Mouse (Mus musculus) forebrain, postnatal 0 days (tissue): ENCODE results near the gene Nudt15. TPM values are rescaled to one million over a fixed set of nuclear protein-coding genes. Genes with fewer than 3 reads are reported as not detected.

Experiments
- ATAC-seq: fragments of 200-750 bp; cut with Nextera tagmentation; 2 replicates; pipeline ENCODE4 v1.8.0; 2017; ENCODE audit warnings: mild to moderate bottlenecking, moderate library complexity
- DNase-seq: peaks from one replicate; pipeline ENCODE4 v3.0.0-alpha.2; 2015
- H3K27ac ChIP-seq: fragments of 300-500 bp; sonication (generic); 2 replicates; pipeline ENCODE4 v1.5.1; 2014; ENCODE audit warnings: low read depth, mild to moderate bottlenecking, antibody characterized with exemption, low read length, moderate library complexity, mixed read lengths
- H3K27me3 ChIP-seq: fragments of 300-500 bp; sonication (generic); 2 replicates; pipeline ENCODE4 v1.6.1; 2014; ENCODE audit warnings: mild to moderate bottlenecking, low read length, mixed read lengths; ENCODE audit not compliant: insufficient read depth
- H3K36me3 ChIP-seq: fragments of 300-500 bp; sonication (generic); 2 replicates; pipeline ENCODE4 v1.6.1; 2014; ENCODE audit warnings: mild to moderate bottlenecking, moderate library complexity; ENCODE audit not compliant: insufficient read depth
- H3K4me1 ChIP-seq: fragments of 300-500 bp; sonication (generic); 2 replicates; pipeline ENCODE4 v1.6.1; 2014; ENCODE audit warnings: antibody characterized with exemption; ENCODE audit not compliant: insufficient read depth
- H3K4me2 ChIP-seq: fragments of 300-500 bp; sonication (generic); 2 replicates; pipeline ENCODE4 v1.6.1; 2014; ENCODE audit warnings: low read depth, mild to moderate bottlenecking, moderate library complexity
- H3K4me3 ChIP-seq: fragments of 300-500 bp; sonication (generic); 2 replicates; pipeline ENCODE4 v1.5.1; 2014; ENCODE audit warnings: low read depth, low read length, mixed read lengths
- H3K9ac ChIP-seq: fragments of 300-500 bp; sonication (generic); 2 replicates; pipeline ENCODE4 v1.6.1; 2014; ENCODE audit warnings: mild to moderate bottlenecking
- H3K9me3 ChIP-seq: fragments of 300-500 bp; sonication (generic); 2 replicates; pipeline ENCODE4 v1.6.1; 2016; ENCODE audit warnings: low read length
- CTCF ChIP-seq: sonication (generic); IDR thresholded peaks from 2 replicates; pipeline ENCODE4 v1.5.1; 2016; ENCODE audit warnings: antibody characterized with exemption, control low read depth, low read depth
- WGBS: fragments of 180-500 bp; shearing (Covaris S2); extraction: QIAGEN DNeasy Blood & Tissue Kit; methylation state at CpG from one replicate; pipeline ENCODE4 v1.1.7; 2014; 5-methylcytosine and 5-hydroxymethylcytosine counted together
- polyA plus RNA-seq: library from polyadenylated mRNA; unstranded; fragments of >200 nt; fragmentation: Nextera tagmentation; extraction: Ambion mirVana; gene quantifications from 2 replicates; pipeline ENCODE4 v1.2.1, GENCODE M21; 2015
- total RNA-seq: library from RNA; depleted of rRNA; stranded (reverse); fragments of >200 nt; gene quantifications from 2 replicates; pipeline ENCODE4 v1.2.3, GENCODE M21; 2014

The Nudt15 gene
- total and polyA plus RNA-seq, 2 experiments from 2014 or later, result 8.5 to 9.4 TPM

DNA sequence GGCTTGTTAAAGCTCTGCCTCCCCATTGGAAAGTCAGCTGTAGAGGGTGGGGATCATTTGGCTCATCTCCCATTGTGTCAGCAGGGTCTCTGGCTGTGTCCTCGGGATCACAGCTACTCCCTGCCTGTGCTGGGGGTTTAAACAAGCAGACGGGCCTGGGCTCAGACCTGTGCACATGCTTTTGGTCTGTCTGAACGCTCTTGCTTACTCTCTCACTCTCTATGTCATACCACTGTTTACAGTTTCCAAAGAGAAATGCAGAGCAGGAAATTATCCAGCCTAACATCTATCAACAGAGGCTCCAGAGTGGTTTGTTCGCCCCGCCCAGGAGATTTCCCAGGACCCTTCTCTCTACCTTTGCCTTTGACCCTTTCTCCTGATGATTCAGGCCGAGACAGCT is 46.3 kb downstream of the Nudt15 start:
- Histone ChIP-seq H3K4me1 (peaks cover 9% of the 10 kb centered on the region), H3K27ac (no peak overlapping the region), H3K9me3 (no peaks in the 10 kb centered on the region), H3K4me3 (no peak overlapping the region), H3K36me3 (no peaks in the 10 kb centered on the region), H3K9ac (no peak overlapping the region), H3K27me3 (no peaks in the 10 kb centered on the region), H3K4me2 (no peak overlapping the region)
- TF ChIP-seq CTCF, result no peak
- DNase-seq (no peak), ATAC-seq (no peak)
- WGBS, result 53% methylated on average over 6 of the region's 6 CpGs

- no peaks in the 10 kb centered on the region for H3K36me3 ChIP-seq
- H3K9ac ChIP-seq, result no peak overlapping the region
- 77% methylated on average over 9 of the region's 9 CpGs for WGBS
- H3K27ac ChIP-seq, result no peak overlapping the region
- no peaks in the 10 kb centered on the region for H3K27me3 ChIP-seq
- ATAC-seq, result no peak
- TF ChIP-seq CTCF, result no peak
- H3K4me2 ChIP-seq, result no peak overlapping the region
- no peaks in the 10 kb centered on the region for H3K9me3 ChIP-seq
- DNase-seq, result no peak
- H3K4me3 ChIP-seq, result no peak overlapping the region
- H3K4me1 ChIP-seq, result peaks cover 9% of the 10 kb centered on the region
These were observed 46.8 kb downstream of the Nudt15 start for GRCm38 (mm10) chr14:73501283-73501682.

DNA sequence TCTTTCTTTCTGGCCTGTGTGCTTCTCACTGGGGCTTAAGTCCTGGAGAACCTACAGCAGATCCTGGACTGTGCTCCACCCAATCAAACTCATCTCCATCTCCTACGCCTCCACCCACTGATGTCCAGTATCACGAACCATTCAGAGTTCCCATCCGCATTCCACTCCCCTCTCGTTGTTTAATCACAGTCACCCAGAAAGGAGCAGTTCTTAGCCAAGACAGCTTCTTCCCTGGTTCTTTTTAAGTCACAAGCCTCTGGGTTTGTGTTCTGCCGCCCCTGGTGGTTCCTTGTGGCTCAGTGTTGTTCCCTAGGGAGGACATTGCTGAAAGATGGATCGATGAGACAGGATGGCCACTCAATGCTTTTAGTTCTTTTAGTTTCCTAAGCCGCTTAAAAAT is 52.3 kb downstream of the Nudt15 start:
- DNase-seq, result no peak
- Histone ChIP-seq H3K4me1 (no peaks in the 10 kb centered on the region), H3K27me3 (no peaks in the 10 kb centered on the region), H3K9me3 (0 out of 2 replicates have a peak, but pooled peaks cover 4% of the 10 kb centered on the region), H3K9ac (no peak overlapping the region), H3K36me3 (no peaks in the 10 kb centered on the region), H3K4me2 (no peak overlapping the region), H3K4me3 (no peak overlapping the region), H3K27ac (no peak overlapping the region)
- no peak for ATAC-seq
- 74% methylated on average over 7 of the region's 7 CpGs for whole genome bisulfite sequencing
- TF ChIP-seq CTCF, result 0 out of 2 replicates have a peak, but pooled peaks have one; percentile 10

- no peaks in the 10 kb centered on the region for H3K27me3 ChIP-seq
- no peaks in the 10 kb centered on the region for H3K36me3 ChIP-seq
- H3K4me1 ChIP-seq, result no peaks in the 10 kb centered on the region
- ATAC-seq, result no peak
- no peak overlapping the region for H3K4me2 ChIP-seq
- H3K9ac ChIP-seq, result no peak overlapping the region
- H3K9me3 ChIP-seq, result 0 out of 2 replicates have a peak, but pooled peaks cover 4% of the 10 kb centered on the region
- TF ChIP-seq CTCF, result no peak
- DNase-seq, result no peak
- H3K27ac ChIP-seq, result no peak overlapping the region
- H3K4me3 ChIP-seq, result no peak overlapping the region
- 71% methylated on average over 6 of the region's 6 CpGs for WGBS
These were observed 53.9 kb downstream of the Nudt15 start for GRCm38 (mm10) chr14:73494122-73494521.

DNA sequence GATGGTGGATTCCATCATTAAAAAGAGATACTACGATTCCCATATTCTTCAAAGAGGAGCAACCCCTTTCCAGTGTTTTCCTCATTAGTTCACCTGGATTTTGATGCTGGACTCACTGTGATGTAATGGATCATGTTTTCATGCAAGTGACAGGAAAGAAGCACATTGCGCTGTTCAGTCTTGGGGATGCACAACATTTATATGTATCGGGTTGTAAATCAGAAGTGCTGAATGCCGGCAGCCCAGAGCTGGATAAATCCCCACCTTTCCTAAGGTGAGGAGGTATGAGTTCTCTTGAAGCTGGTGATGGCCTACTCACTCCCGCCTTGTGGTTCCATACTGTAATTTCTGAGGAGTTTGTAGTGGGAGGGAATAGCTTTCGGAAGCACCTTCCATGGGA is 54.7 kb downstream of the Nudt15 start:
- DNase-seq (no peak), ATAC-seq (no peak)
- no peak overlapping the region for H3K27ac ChIP-seq
- 95% methylated on average over 6 of the region's 6 CpGs for WGBS
- H3K4me3 ChIP-seq, result no peak overlapping the region
- no peaks in the 10 kb centered on the region for H3K27me3 ChIP-seq
- H3K9me3 ChIP-seq, result 0 out of 2 replicates have a peak, but pooled peaks cover 4% of the 10 kb centered on the region
- no peak for TF ChIP-seq CTCF
- no peaks in the 10 kb centered on the region for H3K4me1 ChIP-seq
- H3K36me3 ChIP-seq, result no peaks in the 10 kb centered on the region
- no peak overlapping the region for H3K4me2 ChIP-seq
- no peak overlapping the region for H3K9ac ChIP-seq

- H3K9ac ChIP-seq, result no peak overlapping the region
- DNase-seq (no peak), ATAC-seq (no peak)
- no peak for TF ChIP-seq CTCF
- H3K4me1 ChIP-seq, result no peaks in the 10 kb centered on the region
- H3K4me2 ChIP-seq, result no peak overlapping the region
- no peaks in the 10 kb centered on the region for H3K36me3 ChIP-seq
- 0 out of 2 replicates have a peak, but pooled peaks cover 4% of the 10 kb centered on the region for H3K9me3 ChIP-seq
- WGBS, result 67% methylated on average over 5 of the region's 5 CpGs
- no peak overlapping the region for H3K4me3 ChIP-seq
- no peak overlapping the region for H3K27ac ChIP-seq
- H3K27me3 ChIP-seq, result no peaks in the 10 kb centered on the region
These were observed 61.4 kb downstream of the Nudt15 start for GRCm38 (mm10) chr14:73486641-73487040.

GRCm38 (mm10) chr14:73484366-73485110 is 63.5 kb downstream of the Nudt15 start:
- ATAC-seq (no peak), DNase-seq (no peak)
- Histone ChIP-seq H3K4me1 (no peaks in the 10 kb centered on the region), H3K27ac (no peak overlapping the region), H3K4me3 (no peak overlapping the region), H3K4me2 (no peak overlapping the region), H3K27me3 (no peaks in the 10 kb centered on the region), H3K9ac (no peak overlapping the region), H3K9me3 (no peaks in the 10 kb centered on the region), H3K36me3 (no peaks in the 10 kb centered on the region)
- 68% methylated on average over 3 of the region's 3 CpGs for WGBS
- peak; percentile 26 for TF ChIP-seq CTCF
